Mouse (Mus musculus) liver, embryonic 14.5 days (tissue): Measurements from ENCODE around the gene 4933414I15Rik. TPM values are rescaled to one million over a fixed set of nuclear protein-coding genes. Genes with fewer than 3 reads are reported as not detected.

ENCODE experiments used
- ATAC-seq: fragments of 200-750 bp; cut with Nextera tagmentation; 2 replicates; pipeline ENCODE4 v1.8.0; 2017; ENCODE audit warnings: moderate number of reproducible peaks, mild to moderate bottlenecking, moderate library complexity; ENCODE audit not compliant: insufficient read depth
- DNase-seq, 3 experiments: peaks; one replicate each; pipeline ENCODE4 v3.0.0-alpha.2; 2012 to 2013; ENCODE audit warnings: low read depth in 3 of 3, low spot score in 3 of 3
- H3K27ac ChIP-seq: fragments of 300-500 bp; sonication (generic); 2 replicates; pipeline ENCODE4 v1.5.1; 2014; ENCODE audit warnings: moderate library complexity, mild to moderate bottlenecking, control low read depth, inconsistent platforms
- H3K27me3 ChIP-seq: fragments of 300-500 bp; sonication (generic); 2 replicates; pipeline ENCODE4 v1.6.1; 2014; ENCODE audit warnings: mild to moderate bottlenecking, low read length, moderate library complexity; ENCODE audit not compliant: control insufficient read depth, insufficient read depth
- H3K36me3 ChIP-seq: fragments of 300-500 bp; sonication (generic); replicated peaks from 2 replicates; pipeline ENCODE4 v1.6.1; 2014; ENCODE audit warnings: low read depth; ENCODE audit not compliant: control insufficient read depth, insufficient read depth
- H3K4me1 ChIP-seq, 2 experiments: fragments of 200-500 bp in 1 of 2; fragments of 300-500 bp in 1 of 2; sonication (generic) in 1 of 2; replicated peaks; 2 replicates each; pipeline ENCODE4 v1.6.1; 2012 to 2014; ENCODE audit warnings: antibody characterized with exemption in 1 of 2, inconsistent platforms in 1 of 2, low read length in 1 of 2; ENCODE audit not compliant: control insufficient read depth in 2 of 2, insufficient read depth in 2 of 2
- H3K4me2 ChIP-seq: fragments of 300-500 bp; sonication (generic); 2 replicates; pipeline ENCODE4 v1.6.1; 2014; ENCODE audit warnings: low read depth, mild to moderate bottlenecking, control low read depth, moderate library complexity
- H3K4me3 ChIP-seq, 2 experiments: fragments of 200-500 bp in 1 of 2; fragments of 300-500 bp in 1 of 2; sonication (generic) in 1 of 2; 2 replicates each; pipeline ENCODE4 v1.5.1; 2012 to 2014; ENCODE audit warnings: low read depth in 2 of 2, low read length in 2 of 2, mild to moderate bottlenecking in 2 of 2, control low read depth in 1 of 2, inconsistent platforms in 1 of 2, moderate library complexity in 1 of 2; ENCODE audit not compliant: insufficient read depth in 1 of 2
- H3K9ac ChIP-seq: fragments of 300-500 bp; sonication (generic); replicated peaks from 2 replicates; pipeline ENCODE4 v1.6.1; 2014; ENCODE audit warnings: mild to moderate bottlenecking, control low read depth, moderate library complexity
- H3K9me3 ChIP-seq: fragments of 300-500 bp; sonication (generic); 2 replicates; pipeline ENCODE4 v1.6.1; 2016; ENCODE audit warnings: low read length, mixed read lengths; ENCODE audit not compliant: control insufficient read depth
- CTCF ChIP-seq: IDR thresholded peaks from 2 replicates; pipeline ENCODE4 v1.5.1; 2016; ENCODE audit warnings: antibody characterized with exemption, low read depth, control low read depth
- EP300 ChIP-seq: IDR thresholded peaks from 2 replicates; pipeline ENCODE4 v1.6.1; 2016; ENCODE audit warnings: antibody characterized with exemption, low read depth
- WGBS: fragments of 180-500 bp; shearing (Covaris S2); extraction: QIAGEN DNeasy Blood & Tissue Kit; methylation state at CpG from one replicate; pipeline ENCODE4 v1.1.7; 2014; ENCODE audit not compliant: insufficient replicate concordance; 5-methylcytosine and 5-hydroxymethylcytosine counted together
- polyA plus RNA-seq, 2 experiments: library from polyadenylated mRNA; depleted of rRNA in 1 of 2; stranded (reverse) in 1 of 2; unstranded in 1 of 2; fragments of >200 nt; fragmentation: Nextera tagmentation in 1 of 2; extraction: Ambion mirVana in 1 of 2; gene quantifications; 2 replicates each; pipeline versions ENCODE4 v1.2.1 to v1.2.3; 2012 to 2014

Gene 4933414I15Rik
- polyA plus RNA-seq (2012; rRNA removed) (not detected in 2 replicates), polyA plus RNA-seq (2014; fragmentation: Nextera tagmentation; extraction: Ambion mirVana) (not detected in 2 replicates)

- Histone ChIP-seq H3K4me2 (no peak within 1 kb of the TSS), H3K36me3 (no peaks in the 10 kb centered on the region), H3K4me3 (no peak within 1 kb of the TSS), H3K9me3 (no peaks in the 10 kb centered on the region), H3K4me1 (no peaks in the 10 kb centered on the region), H3K27me3 (no peaks in the 10 kb centered on the region), H3K9ac (no peak within 1 kb of the TSS), H3K27ac (no peak within 1 kb of the TSS)
- WGBS, result 66% methylated on average over 14 of the region's 14 CpGs
- DNase-seq (no peak), ATAC-seq (no peak)
- no peak for TF ChIP-seq CTCF
- TF ChIP-seq EP300, result no peak
Measured at GRCm38 (mm10) chr11:50943506-50943905, at the start of gene 4933414I15Rik. Gene 4933414I15Rik, minus strand, starts transcription at chr11:50943765.

DNA sequence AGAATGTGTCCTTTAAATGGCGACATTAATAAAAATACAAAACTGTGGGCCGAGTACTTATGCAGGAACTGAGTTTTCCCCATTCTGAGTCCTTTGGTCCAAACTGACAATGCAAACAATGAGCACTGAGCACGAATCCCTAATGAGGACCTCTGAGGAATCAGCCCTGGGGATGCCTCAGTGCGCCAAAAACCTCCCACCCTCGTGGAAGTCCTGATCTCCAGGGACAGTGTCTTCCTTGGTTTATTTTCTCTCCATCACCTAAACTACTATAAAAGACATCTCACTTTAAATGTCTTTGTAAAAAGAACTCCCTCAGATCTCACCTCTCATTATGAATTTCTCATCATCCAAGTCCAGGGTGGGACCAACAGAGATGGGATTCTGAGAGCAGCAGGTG lies 38.1 kb upstream of the 4933414I15Rik start, which contains the start of gene Olfr1377:
TSS of gene Olfr1377 (plus strand) at position 301 of the 400 bp plus-strand sequence.
- no peak within 1 kb of the TSS for H3K27ac ChIP-seq
- H3K4me2 ChIP-seq, result no peak within 1 kb of the TSS
- no peak within 1 kb of the TSS for H3K9ac ChIP-seq
- no peak for ATAC-seq
- no peaks in the 10 kb centered on the region for H3K27me3 ChIP-seq
- TF ChIP-seq EP300 (no peak), CTCF (no peak)
- H3K36me3 ChIP-seq, result no peaks in the 10 kb centered on the region
- no peak within 1 kb of the TSS for H3K4me3 ChIP-seq
- DNase-seq, result no peak
- H3K4me1 ChIP-seq, result no peaks in the 10 kb centered on the region
- 56% methylated on average over 5 of the region's 5 CpGs for WGBS
- no peaks in the 10 kb centered on the region for H3K9me3 ChIP-seq

DNA sequence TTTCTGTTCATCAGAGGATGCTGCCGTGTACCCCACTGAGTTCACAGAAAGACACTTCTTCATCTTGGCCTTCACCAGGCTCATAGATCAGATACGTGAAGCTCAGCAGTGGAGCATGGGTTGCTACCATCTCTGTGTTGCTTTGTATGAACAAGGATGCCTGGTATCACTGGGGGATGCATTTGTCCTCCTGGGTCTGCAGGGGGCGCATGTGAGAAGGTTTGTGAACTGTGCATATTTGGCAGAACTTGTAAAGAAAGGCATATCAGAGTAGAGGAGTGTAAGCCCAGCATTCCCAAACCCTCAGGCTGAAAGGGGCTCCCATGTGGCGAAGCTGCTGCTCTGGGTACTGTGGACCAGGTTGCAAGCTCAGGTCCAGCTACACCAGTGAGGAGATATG lies 33.7 kb upstream of the 4933414I15Rik start:
- H3K27ac ChIP-seq, result no peak overlapping the region
- DNase-seq, result no peak
- H3K4me2 ChIP-seq, result no peak overlapping the region
- H3K36me3 ChIP-seq, result no peaks in the 10 kb centered on the region
- no peaks in the 10 kb centered on the region for H3K9me3 ChIP-seq
- H3K27me3 ChIP-seq, result no peaks in the 10 kb centered on the region
- ATAC-seq, result no peak
- no peak overlapping the region for H3K9ac ChIP-seq
- 46% methylated on average over 4 of the region's 4 CpGs for WGBS
- no peak overlapping the region for H3K4me3 ChIP-seq
- H3K4me1 ChIP-seq, result no peaks in the 10 kb centered on the region
- TF ChIP-seq EP300 (no peak), CTCF (peak; percentile 36)

- Histone ChIP-seq H3K36me3 (no peaks in the 10 kb centered on the region), H3K4me1 (no peaks in the 10 kb centered on the region), H3K9me3 (no peaks in the 10 kb centered on the region), H3K27me3 (no peaks in the 10 kb centered on the region), H3K4me3 (no peak within 1 kb of the TSS), H3K4me2 (no peak within 1 kb of the TSS), H3K27ac (no peak within 1 kb of the TSS), H3K9ac (no peak within 1 kb of the TSS)
- no peak for ATAC-seq
- TF ChIP-seq EP300, result no peak
- TF ChIP-seq CTCF, result no peak
- WGBS, result 72% methylated on average over 11 of the region's 11 CpGs
- DNase-seq, result no peak
Measured at GRCm38 (mm10) chr11:50966230-50966629, 22.7 kb upstream of the 4933414I15Rik start, which contains the start of gene Olfr1378. Gene Olfr1378, plus strand, starts transcription at chr11:50966530.

DNA sequence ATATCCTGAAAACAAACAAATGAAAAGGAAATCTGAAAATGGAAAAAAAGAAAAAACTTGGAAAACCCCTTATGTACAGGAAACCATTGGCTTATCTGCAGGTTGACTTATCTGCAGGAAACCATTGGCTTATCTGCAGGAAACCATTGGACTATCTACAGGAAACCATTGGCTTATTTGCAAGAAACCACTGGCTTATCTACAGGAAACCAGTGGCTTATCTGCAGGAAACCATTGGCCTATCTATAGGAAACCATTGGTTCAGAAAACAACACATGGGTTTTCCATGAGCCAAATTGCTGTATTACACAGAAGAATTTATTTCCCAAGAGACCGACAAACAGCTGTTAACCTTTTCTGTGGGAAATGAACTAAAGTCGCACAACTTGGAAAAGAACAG lies 21.3 kb upstream of the 4933414I15Rik start:
- no peak overlapping the region for H3K9ac ChIP-seq
- no peak overlapping the region for H3K4me2 ChIP-seq
- no peak overlapping the region for H3K27ac ChIP-seq
- no peak overlapping the region for H3K4me3 ChIP-seq
- DNase-seq (no peak), ATAC-seq (no peak)
- H3K4me1 ChIP-seq, result no peaks in the 10 kb centered on the region
- WGBS, result 6% methylated on average over 2 of the region's 2 CpGs
- H3K27me3 ChIP-seq, result no peaks in the 10 kb centered on the region
- H3K9me3 ChIP-seq, result no peaks in the 10 kb centered on the region
- TF ChIP-seq CTCF, result no peak
- no peak for TF ChIP-seq EP300
- H3K36me3 ChIP-seq, result no peaks in the 10 kb centered on the region
